Mouse (Mus musculus) retina, postnatal 7 days (tissue): ENCODE results near the gene Cenpc1.

Experiments
- DNase-seq: peaks from one replicate; pipeline ENCODE4 v3.0.0-alpha.2; 2012; ENCODE audit warnings: low read depth, low spot score

Cenpc1 gene

DNA sequence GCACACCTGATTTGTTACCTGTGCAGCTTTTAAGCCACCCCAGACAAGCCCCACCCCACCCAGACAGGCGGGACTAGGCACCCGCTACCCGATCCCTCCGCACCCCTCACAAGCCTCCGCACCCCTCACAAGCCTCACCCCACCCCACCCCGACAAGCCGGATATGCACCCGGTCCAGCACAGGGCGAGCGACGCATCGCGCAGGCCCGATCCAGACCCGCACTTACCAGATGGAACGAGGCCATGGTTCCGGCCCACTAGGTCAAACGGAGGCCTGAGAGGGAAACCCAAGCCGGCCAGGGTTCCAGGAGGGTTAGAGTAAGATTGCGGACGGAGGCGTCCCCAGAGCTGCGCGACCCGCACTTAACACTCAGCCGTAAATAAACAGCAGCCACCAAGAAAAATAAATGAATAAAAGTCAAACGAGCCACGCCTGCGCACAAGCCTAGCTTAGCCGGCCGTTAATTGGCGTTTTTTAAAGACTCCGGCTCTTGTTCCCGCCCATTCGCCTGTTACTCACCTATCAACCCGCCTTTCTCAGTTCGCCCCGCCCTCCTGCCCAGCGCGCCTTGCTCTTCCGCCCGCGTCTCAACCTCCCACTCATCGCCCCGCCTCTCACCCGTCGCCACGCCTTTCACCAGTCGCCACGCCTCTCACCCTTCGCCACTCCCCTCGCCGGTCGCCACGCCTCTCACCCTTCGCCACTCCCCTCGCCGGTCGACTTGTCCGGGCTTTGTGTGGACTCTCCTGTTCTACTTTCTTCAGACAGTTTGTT lies at the start of gene Cenpc1:
Cenpc1 (minus strand) TSS at position 483 of the 775 bp plus-strand sequence.
- DNase-seq, result peak; percentile 93

DNA sequence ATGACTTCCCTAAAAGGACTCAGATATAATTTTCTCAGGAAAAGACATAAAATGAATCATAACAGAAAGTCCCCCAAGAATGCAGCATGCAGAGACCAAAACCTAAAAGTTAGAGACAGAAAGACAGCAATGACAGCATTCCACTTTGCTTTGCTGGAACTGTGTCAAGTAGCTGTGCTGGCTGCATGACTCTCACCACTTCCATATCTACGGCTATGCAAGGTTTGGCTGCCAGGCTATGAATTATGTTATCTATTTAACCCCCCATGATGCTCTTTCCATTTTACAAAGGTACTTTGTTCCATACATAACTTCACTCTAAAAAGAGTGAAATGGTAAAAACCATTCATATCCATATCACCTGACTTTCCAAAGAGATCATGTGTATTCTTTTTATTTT lies 48.6 kb upstream of the Cenpc1 start:
- DNase-seq, result no peak

DNA sequence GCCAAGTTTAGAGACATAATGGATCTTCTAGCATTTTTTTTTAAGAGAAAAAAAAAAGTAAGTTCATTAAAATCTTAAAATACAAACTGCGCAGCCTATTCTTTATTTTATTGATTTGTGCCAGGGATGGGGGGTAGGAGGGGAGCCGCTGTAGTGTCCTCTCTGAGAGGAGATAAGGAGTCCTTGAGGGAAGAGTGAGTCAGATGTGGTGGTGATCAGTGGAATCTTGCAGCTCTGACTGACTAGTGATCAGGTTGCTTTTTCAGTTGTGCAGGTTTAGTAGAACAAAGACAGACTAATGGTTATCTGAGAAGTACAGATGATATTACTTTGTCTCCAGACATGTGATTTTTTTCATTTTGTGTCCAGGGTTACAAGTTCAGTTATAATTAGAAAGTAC lies 47.7 kb upstream of the Cenpc1 start:
- no peak for DNase-seq

DNA sequence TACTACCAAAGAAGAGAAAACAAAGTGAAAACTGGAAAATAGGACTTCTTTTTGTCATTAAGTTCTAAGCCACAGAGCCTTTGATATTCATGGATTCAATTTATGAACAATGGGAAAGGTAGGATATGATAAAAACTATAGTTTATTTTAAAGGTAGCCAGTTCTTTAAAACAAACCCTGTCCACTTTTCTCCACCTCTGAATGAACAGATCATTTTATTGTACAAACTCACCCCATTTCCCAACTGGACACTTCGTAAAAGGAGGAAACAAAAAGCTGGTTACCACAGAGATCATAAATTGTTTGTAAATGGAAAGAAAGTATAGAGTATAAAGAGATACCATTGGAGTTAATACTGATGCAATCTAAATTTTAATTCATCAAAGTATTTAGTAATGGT lies 45.7 kb upstream of the Cenpc1 start:
- no peak for DNase-seq

DNA sequence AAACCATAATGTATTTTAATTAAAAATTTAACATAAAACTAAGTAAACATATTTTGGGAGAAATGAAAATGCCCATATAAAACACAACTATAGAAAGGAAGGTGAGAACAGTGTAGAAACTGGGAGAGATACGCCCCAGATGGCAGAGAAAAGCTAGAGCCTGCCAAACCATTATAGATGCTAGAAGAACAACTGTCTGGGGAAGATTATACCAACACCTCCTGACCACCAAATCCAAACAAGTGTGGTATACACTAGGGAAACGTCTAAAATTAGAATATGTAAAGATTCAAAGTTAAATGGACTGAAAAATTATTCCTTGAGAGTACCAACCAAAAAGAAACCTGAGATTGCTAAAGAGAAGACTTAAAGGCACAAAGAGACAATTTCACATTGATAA lies 41.2 kb upstream of the Cenpc1 start:
- no peak for DNase-seq

DNA sequence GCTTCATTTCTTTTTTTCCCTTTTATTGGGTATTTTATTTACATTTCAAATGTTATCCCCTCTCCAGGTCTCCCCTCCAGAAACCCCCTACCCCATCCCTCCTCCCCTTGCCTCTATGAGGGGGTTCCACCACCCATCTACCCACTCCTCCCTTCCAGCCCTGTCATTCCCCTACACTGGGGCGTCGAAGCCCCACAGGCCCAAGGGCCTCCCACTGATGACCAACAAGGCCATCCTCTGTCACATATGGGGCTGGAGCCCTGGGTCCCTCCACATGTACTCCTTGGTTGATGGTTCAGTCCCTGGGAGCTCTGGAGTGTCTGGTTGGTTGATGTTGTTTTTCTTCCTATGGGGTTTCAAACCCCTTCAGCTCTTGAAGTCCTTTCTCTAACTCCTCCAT lies 36.8 kb upstream of the Cenpc1 start:
- DNase-seq, result no peak

DNA sequence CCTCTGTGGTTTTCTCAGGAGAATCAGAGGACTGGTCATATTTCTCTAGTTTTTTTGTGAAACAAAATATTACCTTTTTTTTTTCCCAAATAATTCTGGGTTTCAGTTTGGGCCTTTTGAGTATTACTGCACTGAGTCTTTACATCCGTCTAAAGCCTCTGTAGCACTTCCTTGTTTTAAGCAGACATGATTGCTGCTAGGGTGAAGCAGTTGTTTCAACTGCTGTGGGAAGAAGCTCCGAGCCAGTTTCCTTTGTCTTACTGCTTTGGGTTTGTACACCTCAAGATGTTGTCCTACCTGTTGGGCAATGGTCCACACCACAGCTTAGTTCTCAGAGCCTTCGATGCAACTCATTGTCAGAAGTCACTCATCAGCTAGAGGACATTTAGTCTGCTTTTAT lies 35.2 kb upstream of the Cenpc1 start:
- no peak for DNase-seq

DNA sequence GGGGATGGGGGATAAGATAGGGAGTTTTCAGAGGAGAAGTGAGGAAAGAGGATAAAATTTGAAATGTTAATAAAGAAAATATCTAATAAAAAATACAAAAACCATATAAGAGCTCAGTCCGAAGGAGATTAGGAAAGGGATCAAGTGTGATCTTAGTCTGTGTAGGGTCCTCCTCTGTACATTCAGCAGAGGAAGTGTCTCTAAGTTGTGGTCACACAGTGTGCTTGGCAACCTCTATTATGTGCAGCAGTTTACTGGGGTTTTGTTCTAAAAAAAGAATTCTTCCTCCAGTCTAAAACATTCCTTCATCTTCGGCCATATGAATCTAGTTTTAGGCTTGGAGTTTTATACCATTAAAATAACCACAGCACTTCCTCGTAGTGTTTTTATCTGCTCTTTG lies 33.6 kb upstream of the Cenpc1 start:
- no peak for DNase-seq

DNA sequence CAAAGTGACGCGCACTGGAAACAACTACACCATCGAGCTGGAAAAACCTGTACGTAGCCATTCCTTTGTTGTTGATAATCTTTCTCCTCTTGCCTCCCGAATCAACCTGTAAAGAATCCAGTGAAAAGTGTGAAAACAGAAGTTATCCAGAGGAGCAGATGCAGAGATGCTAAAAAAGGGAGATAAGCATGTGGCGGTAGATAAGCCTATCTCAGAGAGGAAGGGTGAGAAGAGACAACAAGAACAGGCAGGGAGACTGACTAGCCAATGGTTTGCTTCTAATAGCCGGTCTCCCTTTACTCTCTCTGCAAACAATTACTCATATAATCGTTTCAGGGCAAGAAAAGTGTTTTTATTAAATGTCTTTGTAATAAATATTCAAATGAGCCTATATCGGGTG lies 29.4 kb upstream of the Cenpc1 start:
- DNase-seq, result no peak

DNA sequence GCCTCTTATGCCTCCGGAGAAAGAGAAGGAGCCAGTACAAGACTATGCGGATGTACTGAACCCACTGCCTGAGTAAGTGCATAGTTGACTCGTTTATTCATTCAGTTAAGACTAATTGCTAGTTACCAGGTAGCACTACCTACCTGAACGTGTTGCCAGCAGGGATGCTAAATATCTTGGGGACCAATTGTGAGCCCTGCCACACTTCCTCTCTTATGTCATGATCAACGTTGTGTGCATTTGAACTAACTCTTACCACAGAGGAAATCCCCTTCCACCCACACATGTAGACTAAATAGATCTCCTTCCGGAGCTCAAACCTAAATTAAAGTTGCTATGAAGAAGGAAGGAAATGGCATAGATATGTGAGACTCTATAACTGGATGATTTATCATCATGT lies 21.4 kb upstream of the Cenpc1 start:
- DNase-seq, result no peak

DNA sequence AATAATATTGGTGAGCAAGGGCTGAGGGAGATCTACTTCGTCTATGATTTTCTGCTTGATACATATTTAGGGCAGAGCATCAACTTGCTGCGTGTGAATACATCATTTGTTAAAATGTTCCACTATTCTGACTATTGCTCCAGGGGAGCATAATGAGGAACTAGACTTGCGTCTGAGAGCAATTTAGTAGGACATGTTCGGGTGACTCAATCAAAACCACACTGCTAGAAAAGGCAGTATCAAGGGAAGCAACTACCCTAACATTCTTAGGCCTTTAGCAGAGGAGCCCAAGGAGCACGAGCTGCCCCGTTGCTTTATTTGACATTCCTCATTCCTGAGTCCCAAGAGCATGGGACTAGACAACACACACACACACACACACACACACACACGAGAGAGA lies 19.6 kb upstream of the Cenpc1 start:
- no peak for DNase-seq

DNA sequence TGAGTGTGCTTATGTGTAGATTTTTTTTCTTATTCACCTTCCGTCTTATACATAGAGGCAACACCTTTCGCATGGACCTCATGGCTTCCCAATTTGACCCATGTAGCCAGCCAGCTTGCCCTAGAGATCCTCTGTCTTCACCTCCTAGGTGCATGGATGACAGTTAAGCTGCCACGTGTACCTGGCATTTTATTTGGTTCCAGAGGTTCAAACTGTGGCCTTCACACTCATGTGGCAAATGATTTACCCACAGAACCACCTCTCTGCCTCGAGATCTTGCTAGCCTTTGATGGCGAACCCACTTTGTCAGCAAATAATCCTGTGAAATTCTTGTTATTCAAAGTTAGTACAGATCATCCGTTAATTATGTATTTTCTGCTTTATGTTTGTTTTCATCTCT lies 18.6 kb upstream of the Cenpc1 start:
- DNase-seq, result no peak

DNA sequence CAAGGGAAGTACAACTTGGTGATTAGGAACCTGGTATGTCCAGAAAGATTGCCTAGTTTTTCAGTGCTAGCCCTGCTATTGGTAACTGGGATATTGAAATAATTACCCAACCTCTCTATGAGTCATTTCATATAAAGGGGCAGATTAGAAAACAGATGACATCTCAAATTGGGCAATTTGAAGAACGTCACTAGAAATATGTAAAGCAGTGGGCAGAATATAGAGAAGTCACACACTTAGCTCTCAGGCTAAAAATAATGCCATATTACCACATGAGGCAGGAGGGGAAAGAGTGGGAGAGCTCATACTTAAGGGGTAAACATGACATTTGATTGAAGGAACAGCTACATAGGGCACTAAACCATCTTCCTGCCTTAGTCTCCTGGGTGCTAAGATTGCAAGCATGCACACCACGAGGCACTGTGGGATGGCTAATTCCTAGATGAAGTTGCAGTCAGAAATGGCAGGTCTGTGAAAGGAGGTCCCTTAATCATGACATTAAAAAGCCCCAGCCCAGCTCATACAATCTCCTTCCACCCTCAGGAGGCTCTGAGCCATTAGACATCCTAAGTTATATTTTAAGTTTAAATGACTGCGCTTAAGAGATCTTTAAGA lies 13.4 kb upstream of the Cenpc1 start:
- no peak for DNase-seq

DNA sequence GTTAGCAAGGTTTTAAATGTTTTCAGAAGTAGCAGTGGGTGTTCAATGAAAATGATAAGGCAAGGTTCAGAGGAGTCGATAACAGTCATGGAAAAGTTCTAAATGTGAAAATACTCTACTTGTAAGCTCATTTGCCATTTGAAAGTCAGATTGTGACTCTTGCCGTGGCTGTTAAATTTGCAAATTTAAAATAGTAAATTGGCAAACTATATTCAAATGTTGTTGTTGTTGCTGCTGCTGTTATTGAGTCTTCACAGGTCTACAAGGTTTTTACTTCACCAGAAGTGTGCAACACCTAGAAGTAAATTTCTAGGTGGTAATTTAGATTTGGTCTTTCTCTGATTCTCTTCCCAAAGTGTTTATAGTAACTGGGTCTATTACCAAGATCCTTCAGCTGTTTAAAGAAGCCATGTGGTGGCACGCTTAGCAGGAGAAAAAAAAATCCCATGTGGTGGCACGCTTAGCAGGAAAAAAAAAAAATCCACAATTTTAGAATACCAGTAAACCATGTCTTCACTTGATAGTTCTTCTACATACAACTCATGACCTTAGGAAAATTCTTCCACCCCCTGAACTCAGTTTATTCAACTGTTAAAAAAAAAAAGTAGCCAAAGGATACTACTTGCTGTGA lies 7.5 kb upstream of the Cenpc1 start:
- no peak for DNase-seq

DNA sequence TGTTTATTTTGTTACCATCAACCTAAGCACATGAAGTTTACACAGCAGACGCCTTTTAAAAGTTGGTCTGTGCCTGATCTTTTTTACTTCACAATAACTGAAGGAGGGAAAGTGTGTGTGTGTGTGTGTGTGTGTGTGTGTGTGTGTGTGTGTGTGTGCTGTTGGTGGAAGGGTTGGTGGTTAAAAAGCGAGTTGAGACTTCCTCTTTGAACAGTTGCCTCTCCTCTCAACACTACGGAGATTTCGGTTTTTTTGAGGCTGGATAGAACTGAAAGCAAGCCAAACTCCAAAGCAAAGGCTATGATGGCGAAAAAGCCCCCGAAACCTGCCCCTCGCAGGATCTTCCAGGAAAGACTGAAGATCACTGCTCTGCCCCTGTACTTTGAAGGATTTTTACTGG lies 6.2 kb upstream of the Cenpc1 start, which contains the start of gene Stap1:
Stap1 (plus strand) TSS at position 209 of the 400 bp plus-strand sequence.
- DNase-seq, result no peak

DNA sequence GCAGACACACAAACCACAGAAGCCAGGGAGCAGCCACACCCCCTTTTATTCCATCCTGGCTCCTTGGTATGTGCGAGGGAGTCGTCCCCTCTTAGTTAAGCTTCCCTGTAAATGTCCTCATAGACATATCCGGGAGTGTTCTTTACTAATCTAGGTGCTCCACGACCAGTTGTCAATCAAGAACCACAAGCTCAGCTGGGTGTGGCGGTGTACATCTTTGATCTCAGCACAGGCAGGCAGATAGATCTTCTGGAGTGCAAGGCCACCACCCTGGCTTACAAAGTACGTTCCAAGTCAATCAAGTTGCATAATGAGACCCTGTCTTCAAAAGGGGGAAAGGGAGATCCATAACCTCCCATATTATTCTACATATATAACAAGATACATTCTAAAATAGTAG lies 3.7 kb upstream of the Cenpc1 start:
- no peak for DNase-seq

DNA sequence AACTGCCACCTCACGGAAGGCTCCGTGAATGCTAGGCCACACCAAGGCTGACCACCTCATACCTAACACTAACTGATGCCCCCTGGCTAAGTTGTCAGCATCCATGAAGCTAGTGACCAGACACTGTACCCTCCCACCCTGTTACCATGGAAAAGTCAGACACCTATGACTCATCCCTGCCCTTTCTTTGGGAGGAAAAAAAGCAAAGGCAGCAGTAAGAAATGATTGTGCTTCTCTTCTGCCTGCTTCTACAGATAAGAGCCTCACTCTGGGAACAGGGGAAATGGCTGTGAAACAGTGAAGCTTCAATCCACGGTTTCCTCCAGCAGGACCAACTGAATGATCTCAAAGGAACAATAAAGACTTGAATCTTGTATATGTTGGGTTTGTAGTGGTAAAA lies 3.1 kb upstream of the Cenpc1 start:
- DNase-seq, result no peak

DNA sequence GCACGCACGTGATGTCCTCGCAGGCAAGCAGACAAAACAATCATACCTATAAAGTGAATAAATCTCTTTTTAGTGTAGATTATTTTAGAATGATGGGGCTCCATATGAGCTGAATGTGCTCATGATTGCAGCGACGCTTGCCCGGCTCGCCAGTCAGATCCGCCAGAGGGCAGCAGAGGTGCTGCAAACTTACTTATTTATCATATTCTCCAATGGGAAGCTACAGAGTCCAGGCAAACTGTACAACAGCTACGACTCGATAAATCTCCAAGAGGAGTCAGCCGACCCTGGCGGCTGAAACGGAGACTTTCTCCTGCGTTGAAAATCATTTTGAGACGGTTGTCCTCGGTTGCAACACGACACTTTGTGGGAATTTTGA lies 1.2 kb upstream of the Cenpc1 start:
- DNase-seq, result peak; percentile 64

DNA sequence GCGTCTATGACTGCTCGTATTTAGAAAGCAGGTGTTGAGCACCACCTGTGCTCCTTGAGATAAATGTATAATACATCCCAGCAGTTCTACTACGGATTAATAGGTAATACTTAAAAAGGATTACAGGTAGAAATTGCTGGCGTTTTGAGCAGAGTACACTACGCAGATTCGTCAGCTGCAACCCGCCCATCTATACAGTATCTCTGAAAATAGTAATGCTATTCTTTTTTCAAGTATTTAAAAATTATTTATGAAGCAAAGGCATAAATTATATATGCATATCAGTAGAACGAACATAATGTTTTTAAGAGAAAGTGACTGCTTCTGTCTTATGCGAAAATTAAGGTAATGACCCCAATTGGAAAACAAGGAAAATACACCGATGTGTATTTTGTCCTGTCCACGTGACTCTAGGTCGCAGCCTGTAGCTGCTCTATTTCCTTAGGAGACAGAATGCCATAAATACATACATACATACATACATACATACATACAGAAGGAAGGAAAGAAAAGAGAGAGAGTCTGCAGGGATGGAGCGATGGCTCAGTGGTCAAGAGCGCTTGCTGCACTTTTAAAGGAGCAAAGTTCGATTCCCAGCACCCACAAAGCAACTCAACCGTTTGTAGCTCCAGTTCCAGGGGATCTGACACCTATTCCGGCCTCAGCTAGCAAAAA lies 630 bp upstream of the Cenpc1 start:
- DNase-seq, result no peak

DNA sequence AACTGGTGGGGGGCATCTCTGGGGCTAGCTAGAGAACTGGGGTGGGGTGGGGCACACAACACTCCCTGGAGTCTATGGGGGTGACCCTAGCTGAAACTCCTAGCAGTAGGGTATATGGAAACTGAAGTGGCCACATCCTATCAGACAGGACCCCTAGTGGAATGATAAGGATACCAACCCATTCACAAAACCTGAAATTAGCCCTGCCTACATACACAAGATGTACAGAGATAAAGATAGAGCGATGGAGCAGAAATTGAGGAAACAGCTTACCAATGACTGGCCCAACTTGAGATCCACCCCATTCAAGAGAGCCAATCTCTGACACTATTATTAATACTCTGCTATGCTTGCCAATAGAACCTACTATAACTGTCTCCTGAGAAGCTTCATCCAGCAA lies 1.9 kb downstream of the Cenpc1 start:
- no peak for DNase-seq

DNA sequence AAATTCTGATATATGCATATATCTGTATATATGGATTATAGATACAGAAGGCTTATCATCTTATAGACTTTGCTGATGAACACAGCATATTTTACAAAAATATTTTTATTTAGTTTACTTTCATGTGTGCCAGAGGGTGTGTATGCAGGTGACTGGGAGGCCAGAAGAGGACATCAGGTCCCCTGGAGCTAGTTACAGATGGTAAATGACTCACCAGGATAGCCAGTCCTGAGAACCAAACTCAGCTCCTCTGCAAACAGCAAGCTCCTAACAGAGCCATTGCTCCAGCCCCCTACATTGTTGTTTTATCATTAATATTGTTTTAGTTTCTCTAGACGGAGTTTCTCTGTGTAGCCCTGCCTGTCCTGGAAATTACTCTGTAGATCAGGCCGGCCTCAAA lies 35.6 kb downstream of the Cenpc1 start:
- no peak for DNase-seq
